Mouse (Mus musculus) lung, postnatal 4 days (tissue): Measurements from ENCODE around the gene Stkld1.

ENCODE experiments used
- DNase-seq, 2 experiments: peaks; one replicate each; pipeline ENCODE4 v3.0.0; 2021

Stkld1 gene

DNA sequence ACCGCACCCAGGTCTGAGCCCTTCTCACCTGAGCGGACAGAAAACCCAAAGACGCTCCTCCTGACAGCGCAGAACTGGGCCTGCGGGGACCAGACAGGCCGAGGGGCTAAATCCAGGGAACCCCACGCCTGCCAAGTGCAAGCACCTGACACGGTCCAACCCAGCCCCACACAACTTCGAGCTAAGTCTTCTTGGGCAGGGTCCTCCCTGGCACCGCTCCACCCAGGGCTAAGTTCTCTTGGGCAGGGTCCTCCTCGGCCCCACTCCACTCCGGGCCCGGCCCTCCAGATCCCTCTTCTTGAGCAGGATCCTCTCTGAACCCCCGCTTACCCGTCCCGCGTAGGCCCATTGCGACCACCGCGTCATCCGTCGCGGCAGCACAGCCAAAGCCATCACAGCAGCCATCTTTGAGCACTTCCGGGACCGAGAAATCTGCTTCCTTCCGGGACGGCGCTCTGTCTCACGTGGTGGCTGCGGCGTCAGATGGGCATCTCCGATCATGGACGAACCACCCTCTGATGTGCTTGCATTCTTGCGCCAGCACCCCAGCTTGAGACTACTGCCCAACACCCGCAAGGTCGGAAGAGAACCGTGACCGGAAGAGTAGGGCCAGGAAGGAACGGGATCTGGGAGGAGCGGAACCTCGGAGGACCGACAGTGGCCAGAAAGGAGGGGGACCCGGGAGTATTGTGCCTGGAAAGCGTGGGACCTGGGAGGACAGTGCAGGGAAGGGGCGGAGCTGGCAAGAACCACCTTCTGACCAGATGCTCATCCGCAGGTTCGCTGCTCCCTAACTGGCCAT lies 17.7 kb upstream of the Stkld1 start, which contains the start of the genes Surf2 and Surf1:
TSS of gene Surf2 (plus strand) at position 441 of the 802 bp plus-strand sequence.
TSS of gene Surf1 (minus strand) at position 604 of the 802 bp plus-strand sequence.
- peak; percentile 86 to 88 for DNase-seq

DNA sequence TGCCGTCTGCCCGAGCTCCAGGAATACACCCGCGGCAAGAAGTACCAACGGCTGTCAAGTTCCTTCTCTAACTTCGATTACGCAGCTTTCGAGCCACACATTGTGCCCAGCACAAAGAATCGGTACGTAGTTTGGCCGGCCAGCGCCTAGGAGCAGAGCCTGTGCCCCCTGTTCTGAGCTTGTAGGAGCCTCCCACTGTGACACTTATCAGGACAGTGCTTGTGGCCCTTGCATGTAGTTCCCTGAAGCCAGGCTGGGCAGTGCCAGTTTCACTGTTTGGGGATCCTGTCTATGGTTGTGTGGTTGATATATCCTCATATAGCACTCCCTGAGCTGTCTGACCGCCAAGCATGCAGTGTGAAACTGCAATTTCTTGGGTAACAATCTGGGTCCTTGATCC lies 17.1 kb upstream of the Stkld1 start:
- no peak for DNase-seq

DNA sequence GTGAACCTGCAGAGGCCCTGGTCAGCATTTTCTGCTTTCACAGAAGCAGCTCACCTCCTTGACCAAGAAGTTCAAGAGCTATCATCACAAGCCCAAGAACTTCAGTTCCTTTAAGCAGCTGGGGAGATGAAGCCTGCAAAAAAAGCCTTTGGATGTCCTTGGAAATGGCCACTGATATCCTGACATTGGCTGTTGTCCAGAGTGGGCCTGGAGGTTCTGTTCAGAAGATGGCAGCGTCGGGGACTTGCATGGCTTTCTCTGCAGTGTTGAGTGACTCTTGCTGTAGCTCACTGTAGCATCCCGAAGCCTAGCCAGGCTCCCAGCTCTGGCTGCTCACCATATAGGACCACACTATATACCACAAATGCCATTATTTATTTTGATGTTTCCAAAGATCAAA lies 14.2 kb upstream of the Stkld1 start:
- DNase-seq: no peak

DNA sequence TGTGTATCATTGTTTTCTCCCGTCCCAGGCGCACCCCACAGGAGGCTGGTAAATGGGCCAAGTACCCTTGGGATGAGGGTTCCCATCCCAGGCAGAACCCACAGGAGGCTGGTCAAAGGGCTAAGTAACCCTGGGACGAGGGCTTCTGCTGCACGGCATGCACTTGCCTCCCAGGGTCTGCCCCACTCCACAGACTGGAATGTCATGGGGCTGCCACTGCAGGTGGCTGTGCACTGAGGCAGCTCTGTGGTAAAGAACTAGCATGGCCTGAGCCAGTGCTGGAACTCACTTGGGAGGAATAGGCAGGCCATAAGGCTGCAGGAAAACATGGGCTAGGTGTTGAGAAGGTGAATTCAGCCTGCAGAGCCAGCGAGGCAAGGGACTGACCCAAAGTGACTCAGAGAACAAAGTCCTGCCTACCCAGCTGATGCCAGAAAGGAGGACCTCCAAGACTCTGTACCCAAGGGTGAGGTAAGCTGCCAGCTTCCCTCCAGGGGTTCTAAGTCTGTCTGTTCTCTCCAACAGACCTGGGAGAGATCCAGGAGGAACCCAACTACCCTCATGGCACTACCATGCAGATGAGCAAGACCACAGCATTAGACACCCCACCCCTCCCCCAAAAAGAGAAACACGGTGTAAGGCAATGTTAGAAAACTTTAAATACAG lies 13.5 kb upstream of the Stkld1 start:
- no peak for DNase-seq

DNA sequence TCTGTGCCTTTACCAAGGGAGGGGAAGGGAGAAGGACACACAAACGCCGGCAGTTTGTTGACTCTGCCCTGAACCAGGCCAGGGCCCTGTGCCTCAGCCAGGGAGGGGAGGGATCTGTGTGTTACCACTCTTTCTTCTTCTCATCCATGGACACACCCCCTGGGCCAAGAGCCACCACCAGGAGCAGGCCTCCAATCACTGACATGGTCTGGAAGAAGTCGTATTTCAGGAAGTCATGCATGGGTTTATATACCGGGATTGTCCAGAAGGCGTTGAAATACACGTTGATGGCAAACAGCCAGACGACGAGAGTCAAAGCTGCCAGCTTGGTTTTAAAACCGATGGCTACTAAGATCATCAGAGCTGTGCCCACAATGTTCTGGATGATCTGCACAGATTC lies 12.1 kb upstream of the Stkld1 start:
- no peak for DNase-seq

DNA sequence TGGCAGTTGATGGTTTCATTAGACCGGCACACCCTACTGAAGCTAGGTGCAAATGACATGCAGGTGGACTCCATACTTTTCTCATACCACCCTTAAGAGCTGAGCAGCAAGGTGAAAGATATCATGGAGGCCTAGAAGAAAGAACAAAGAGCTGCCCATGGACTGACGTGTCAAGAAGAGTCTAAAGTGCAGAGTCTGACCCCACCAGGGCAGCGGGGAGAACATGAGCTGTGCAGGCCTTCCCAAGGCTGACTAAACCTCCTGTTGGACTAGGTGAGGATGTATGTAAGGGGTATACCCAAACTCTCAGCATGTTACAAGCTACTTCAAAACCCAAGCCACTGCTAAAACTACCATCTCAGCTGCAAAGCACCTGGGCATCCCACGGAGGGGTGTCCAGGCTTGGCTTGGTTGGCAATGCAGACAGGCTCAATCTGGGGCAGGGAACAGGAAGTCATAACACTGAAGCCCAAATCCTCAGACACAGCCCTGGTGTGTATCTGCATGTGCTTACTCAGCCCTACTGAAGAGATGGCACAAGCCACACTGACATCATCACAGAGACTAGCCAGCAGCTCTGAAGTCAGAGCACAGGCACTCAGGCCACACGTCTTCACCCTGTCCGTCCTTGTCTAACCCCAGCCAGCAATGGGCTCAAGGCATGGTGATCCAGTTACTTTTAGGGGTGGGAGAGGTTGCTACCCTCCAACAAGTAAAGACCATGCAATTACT lies 5.9 kb upstream of the Stkld1 start:
- DNase-seq: no peak

DNA sequence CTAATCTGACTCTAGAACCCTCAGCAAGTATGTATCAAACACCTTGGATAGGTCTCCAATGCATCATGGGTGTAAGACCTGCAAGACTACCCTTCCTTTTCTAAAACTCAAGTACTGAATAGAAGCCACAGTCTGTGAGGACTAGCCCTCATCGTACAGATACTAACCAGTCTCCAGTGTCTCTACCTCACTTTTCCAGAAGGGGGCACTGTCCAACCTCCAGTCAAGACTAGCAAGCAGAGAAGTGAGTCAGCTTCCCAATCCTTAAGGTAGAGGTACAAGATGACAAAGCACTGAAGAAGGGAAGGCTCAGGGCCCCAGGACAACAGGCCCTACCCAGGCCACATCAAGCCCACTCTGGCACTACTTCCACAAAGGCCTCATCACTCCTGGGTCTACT lies 3.5 kb upstream of the Stkld1 start:
- peak in 1 of 2 experiments; percentile 81 for DNase-seq

DNA sequence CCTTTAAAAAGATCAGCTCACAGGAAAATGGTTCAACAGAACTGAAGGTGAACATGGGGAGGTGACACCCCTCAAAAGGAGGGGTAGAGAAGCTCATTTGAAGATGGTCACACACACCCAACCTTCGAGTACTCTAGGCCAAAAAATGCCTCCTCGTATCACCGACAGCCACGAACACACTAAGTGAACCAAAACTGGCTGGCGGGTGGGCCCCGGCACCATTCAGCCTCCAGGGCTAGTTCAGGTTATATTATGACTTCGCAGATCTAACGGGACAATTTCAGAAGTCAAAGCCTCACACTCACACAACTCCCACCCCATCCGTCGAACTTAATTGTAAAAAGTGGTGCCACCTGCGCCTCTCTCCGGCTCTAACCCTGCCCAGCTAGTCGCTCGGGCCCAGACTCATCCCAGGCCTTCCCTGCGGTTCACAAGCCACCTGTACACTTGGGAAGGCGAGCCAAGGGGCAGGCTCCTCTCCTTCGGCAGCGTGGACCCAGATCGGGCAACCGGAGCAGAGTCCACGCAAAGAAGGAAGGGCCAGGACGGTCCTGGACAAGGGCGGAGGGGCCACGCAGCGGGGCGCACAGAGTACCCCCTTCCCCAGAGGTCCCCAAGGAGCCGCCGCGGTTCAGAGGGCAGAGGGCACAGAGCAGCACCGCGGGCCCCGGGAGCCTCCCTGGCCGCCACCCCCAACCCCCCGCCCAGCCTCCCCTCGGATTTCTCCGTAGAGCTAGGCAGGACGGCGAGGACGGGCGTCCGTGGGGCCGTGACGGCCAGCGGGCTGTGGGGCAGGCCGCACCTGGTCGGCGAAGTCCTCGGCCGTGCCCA lies 1.2 kb upstream of the Stkld1 start:
- no peak for DNase-seq

DNA sequence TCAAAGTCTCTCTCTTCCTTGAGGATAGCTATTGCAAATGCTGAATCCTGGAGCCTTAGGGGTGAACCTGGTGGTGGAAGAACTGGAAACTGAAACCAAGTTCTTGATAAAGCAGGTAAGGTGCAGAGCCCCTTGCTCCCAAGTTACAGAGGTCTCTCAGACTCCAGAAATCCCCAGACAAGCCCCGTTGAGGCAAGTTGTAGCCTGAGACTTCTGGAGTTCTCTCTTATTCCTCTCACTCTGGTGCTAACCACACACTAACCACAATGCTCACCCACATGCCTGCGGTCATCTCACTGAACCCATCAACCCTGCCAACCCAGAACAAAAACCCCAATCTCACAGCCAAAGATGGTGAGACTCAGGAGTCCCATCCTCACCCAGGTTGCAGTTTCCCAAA lies 1.4 kb downstream of the Stkld1 start:
- no peak for DNase-seq

DNA sequence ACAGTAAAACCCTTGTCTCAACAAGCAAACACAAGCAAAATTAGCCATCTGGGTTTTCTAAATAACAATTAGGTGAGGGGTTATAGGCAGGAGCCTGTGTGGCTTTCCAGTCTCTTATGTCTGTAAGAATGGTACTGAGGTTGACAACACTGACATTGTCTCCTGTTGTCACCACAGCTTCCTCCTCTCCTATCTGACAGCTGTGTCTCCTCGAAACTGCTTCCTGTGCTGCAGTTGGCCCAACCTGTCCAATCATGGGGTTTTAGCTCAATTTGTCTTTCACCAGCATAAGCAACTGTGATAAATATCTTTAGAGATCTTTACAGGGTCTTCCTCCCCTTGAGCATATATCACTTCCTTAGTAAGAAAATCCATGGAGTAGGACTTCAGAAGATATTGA lies 2.6 kb downstream of the Stkld1 start:
- no peak for DNase-seq

DNA sequence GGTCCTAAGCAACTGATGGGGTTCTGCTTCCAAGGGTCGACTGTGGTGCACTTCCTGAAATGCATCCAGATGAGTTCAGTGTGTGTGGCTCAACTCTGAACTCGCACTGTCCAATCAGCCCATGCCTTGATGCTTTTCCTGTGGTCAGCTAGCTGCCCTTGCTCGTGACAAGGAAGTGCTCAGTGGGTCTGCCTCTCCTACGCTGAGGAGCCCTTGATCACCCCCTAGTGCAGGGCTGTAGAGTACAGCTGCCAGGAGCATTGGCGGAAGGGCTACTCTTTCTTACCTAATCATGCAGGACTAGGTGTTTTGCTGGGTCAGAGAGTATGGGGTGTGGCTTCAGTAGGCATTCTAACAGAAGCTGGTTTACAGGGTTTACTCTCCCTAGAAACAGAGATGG lies 7.7 kb downstream of the Stkld1 start:
- DNase-seq: peak; percentile 65 to 67

DNA sequence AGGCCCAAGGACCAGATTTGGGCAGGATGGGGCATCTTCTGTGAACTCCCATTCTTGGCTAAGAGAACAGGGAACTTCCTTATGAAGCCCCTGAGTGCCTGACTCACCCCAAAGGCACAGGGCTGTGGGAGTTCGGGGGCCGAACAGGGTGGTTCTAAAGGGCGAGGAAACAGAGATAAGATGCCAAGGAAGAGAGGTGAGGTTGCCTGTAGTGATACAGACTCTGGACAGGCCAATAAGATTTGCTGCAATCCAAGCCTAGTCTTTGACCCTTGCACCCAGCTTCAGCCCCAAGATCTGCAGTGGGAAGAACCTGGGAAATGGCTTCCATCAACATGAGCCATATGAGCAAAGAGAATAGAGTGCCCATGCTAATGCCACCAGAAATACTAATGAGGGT lies 9.4 kb downstream of the Stkld1 start:
- DNase-seq: no peak

DNA sequence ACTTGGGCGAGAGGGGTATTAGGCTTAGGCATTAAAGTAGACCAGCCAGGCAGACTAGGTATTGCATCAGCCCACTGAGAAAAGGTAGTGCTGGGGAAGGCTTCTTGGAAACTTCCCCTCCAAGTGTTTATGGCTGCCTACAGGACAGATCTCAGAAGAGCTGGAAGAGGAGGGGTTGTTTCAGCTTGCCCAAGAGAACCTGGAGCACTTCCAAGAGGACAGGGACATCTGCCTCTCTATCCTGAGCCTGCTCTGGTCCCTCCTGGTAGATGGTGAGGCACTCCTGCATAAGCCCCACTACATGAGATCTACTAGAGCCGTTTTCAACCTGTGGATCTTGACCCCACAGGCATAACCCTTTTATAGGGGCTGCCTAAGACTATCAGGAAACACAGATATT lies 16.6 kb downstream of the Stkld1 start:
- DNase-seq: no peak

DNA sequence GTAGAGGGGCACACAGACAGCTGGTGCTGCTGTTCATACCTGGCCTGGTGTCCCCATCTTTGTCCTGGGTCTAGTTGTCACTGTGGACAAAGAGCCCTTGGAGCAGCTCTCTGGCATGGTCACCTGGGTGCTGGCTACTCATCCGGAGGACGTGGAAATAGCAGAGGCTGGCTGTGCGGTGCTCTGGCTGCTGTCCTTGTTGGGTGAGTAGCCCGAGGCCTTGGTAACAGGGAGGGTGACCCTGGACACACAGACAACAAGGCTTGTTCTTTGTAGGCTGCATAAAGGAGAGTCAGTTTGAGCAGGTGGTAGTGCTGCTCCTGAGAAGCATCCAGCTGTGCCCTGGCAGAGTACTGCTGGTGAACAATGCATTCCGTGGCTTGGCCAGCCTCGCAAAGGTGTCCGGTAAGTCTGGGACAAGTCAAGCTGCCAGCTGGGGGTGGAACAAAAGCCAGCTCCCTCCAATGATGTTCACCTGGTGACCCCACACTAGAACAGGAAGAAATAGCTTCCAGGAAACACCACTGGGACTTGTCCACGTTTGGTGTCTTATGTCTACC lies 17.6 kb downstream of the Stkld1 start:
- DNase-seq: no peak

DNA sequence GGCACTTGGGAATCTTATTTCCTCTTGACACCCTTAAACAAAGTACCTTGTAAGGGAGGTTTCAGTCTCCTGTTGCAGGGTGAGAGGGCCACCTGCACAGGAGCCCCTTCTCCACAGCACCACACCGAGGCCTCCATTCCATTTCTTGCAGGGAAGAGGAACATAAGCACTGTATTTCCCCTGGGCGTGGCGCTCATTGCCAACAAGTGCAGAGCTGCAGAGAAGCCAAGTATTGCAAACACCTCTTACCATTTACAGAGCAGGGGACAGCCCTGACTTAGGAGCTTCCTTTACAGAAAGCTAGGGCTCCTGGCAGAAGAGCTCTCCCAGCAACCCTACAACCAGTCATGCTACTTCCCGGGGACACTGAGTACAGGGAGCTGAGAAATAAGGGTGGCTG lies 18.3 kb downstream of the Stkld1 start:
- DNase-seq: peak in 1 of 2 experiments; percentile 27

DNA sequence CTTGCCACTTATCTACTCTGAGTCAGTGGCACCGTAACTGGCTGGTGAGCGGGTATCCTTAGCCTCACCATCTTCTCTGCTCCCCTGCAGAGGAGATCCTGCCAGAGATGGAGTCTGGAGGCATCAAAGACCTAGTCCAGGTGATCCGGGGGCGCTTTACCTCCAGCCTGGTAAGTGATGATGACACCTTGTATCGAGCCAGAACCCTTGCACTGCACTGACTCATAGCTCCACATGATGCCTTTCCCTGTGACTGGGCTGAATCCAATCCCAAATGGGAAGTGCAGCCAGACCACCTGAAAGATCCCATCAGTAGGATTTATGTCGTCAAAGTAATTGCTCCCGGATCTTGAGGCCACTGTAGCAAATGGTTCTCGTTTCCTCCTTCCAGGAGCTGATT lies 19.0 kb downstream of the Stkld1 start:
- DNase-seq: no peak

DNA sequence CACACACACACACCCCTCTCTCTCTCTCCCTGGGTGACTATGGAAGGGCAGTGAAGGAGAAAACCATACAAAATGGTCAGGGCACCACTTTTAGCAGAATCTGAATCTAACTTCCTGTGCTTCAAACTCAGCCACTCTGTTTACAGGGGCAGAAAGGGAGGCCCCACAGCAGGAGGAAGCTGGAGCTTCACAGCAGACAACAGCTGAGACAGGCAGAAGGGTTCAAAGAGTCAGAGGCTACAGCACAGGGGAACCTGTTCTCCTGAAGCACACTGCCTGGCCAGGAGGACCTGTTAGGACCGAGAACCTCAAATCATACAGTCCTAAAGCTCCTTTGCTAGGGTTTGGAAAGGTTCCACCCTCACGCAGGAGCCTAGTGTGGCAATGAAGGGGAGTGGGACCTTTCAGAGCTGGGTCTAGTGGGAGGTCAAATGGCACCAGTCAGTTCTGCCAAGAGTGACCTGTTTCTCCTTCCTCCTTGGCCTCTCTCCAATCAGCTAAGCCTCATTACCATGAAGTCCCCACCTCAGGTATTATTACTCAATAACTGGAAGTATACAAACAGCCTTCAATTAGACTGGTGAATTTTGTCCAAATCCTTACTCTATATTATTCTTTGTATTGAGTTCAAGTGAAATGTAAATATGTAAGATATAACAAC lies 21.0 kb downstream of the Stkld1 start:
- no peak for DNase-seq

DNA sequence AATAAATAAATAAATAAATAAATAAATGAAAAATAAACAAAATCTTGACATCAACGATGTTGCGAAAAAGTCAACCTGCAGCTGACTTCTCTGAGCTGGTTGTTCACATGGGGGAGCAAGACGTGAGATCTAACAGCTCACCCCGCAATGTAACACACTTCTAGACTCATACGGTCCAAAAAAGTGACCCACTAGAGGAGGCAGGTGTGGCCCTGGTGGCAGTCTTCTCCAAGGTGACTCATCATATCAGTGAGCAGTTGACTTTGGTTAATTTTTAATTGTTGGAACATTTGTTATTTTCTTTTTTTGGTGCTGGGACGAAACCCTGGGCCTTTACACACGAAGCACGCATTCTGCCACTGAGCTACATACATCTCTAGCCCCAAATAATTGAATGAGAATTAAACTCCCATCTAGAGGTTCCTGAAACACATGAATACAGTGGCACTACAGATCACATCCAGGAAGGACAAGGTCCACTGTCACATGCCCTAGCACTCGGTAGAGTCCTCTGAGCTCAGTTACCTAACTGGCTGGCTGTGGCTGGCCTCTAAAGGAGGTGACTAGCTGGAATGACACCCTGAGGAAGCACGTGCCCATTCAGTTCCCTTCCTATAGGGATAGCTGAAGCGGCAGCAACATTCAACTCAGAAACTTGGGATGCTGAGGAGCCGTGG lies 23.1 kb downstream of the Stkld1 start:
- DNase-seq: no peak

DNA sequence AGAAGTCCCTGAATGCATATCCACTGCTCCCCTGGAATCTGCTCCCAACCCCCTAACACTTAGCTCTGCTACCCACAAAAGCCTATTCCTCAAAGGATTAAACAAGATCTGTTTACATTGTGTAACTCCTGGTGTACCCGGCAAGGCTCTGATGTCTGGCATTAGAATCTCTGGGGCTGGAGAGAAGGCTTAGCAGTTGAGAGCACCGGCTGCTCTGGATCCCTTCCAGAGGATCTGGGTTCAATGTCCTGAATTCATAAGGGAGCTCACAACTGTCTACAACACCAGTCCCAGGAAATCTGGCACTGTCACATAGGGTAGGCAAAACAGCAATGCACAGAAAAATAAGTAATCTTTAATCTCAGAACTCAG lies 23.6 kb downstream of the Stkld1 start:
- DNase-seq: no peak

DNA sequence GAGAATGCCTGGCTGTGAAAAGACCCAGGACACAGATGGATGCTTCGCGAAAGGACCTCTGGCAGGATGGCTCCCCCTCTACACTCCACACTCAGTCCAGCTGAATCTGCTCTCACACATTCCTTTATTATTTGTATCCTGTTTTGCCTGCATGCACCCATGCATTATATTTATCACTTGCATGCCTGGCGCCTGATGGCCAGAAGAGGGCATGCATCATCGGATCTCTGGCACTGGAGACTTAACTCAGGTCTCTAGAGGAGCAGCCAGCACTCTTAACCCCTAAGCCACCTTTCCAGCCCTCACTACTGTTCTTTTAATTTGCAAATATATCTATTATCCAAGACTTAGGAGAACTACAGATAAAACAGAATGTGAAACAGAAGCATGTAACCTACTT lies 26.9 kb downstream of the Stkld1 start:
- DNase-seq: no peak
